Mouse (Mus musculus): Measurements from ENCODE around the gene Myo5a.

DNA sequence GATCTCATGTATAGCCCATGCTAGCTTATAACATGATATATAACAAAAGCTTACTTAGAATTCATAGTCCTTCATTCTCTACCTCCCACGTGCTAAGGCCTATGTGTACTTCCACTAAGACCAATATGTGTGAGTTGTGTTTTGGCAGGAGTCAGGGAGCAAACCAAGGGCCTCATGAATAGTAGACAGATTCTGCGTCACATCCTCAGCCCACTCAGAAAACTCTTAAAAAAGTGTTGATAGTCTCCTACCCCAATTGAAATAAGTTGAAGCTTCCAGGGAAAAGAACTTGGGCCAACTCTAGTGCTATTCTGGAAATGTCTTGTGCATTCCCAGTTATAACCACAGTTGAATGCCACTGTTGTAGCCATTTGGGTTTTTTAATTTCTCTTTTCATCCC lies 131.2 kb downstream of the Myo5a start:
- TF ChIP-seq CTCF (IDR thresholded peaks at IDR 0.05; ENCODE audit: control insufficient read depth, insufficient read depth, low read length) (no peak), POLR2A (IDR thresholded peaks at IDR 0.05; ENCODE audit: borderline replicate concordance, control insufficient read depth, low read depth, low read length) (no peak)

All from bone marrow, adult 2 months (tissue).